Mouse (Mus musculus): ENCODE results near the gene Carmil1. TPM values are rescaled to one million over a fixed set of nuclear protein-coding genes. Genes with fewer than 3 reads are reported as not detected.

Gene Carmil1
- polyA plus RNA-seq, 1 experiment = 0.01 TPM

GRCm38 (mm10) chr13:24112689-24113348 lies 167.8 kb downstream of the Carmil1 start:
- TF ChIP-seq GATA1 (IDR thresholded peaks at IDR 0.05; ENCODE audit: low read length) = no peak

GRCm38 (mm10) chr13:24110329-24110728 lies 170.3 kb downstream of the Carmil1 start:
- TF ChIP-seq GATA1 (IDR thresholded peaks at IDR 0.05; ENCODE audit: low read length) = no peak

- TF ChIP-seq GATA1 (IDR thresholded peaks at IDR 0.05; ENCODE audit: low read length) = no peak
Observed at GRCm38 (mm10) chr13:24108282-24108681, 172.3 kb downstream of the Carmil1 start.

GRCm38 (mm10) chr13:24107058-24107457 lies 173.5 kb downstream of the Carmil1 start:
- no peak for TF ChIP-seq GATA1 (IDR thresholded peaks at IDR 0.05; ENCODE audit: low read length)

- no peak for TF ChIP-seq GATA1 (IDR thresholded peaks at IDR 0.05; ENCODE audit: low read length)
Observed at GRCm38 (mm10) chr13:24105838-24106237, 174.8 kb downstream of the Carmil1 start.

- no peak for TF ChIP-seq GATA1 (IDR thresholded peaks at IDR 0.05; ENCODE audit: low read length)
Observed at GRCm38 (mm10) chr13:24105340-24105669, 175.3 kb downstream of the Carmil1 start.

GRCm38 (mm10) chr13:24104016-24104415 lies 176.6 kb downstream of the Carmil1 start:
- TF ChIP-seq GATA1 (IDR thresholded peaks at IDR 0.05; ENCODE audit: low read length) = no peak

GRCm38 (mm10) chr13:24103152-24103551 lies 177.4 kb downstream of the Carmil1 start:
- TF ChIP-seq GATA1 (IDR thresholded peaks at IDR 0.05; ENCODE audit: low read length) = no peak

GRCm38 (mm10) chr13:24102256-24102655 lies 178.3 kb downstream of the Carmil1 start:
- no peak for TF ChIP-seq GATA1 (IDR thresholded peaks at IDR 0.05; ENCODE audit: low read length)

GRCm38 (mm10) chr13:24101157-24102130 lies 179.2 kb downstream of the Carmil1 start:
- no peak for TF ChIP-seq GATA1 (IDR thresholded peaks at IDR 0.05; ENCODE audit: low read length)

- TF ChIP-seq GATA1 (IDR thresholded peaks at IDR 0.05; ENCODE audit: low read length) = no peak
Observed at GRCm38 (mm10) chr13:24100516-24101094, 180.0 kb downstream of the Carmil1 start.

GRCm38 (mm10) chr13:24096573-24096972 lies 184.0 kb downstream of the Carmil1 start:
- no peak for TF ChIP-seq GATA1 (IDR thresholded peaks at IDR 0.05; ENCODE audit: low read length)

- no peak for TF ChIP-seq GATA1 (IDR thresholded peaks at IDR 0.05; ENCODE audit: low read length)
Observed at GRCm38 (mm10) chr13:24094825-24095547, 185.6 kb downstream of the Carmil1 start.

- no peak for TF ChIP-seq GATA1 (IDR thresholded peaks at IDR 0.05; ENCODE audit: low read length)
Observed at GRCm38 (mm10) chr13:24093108-24093507, 187.5 kb downstream of the Carmil1 start.

- no peak for TF ChIP-seq GATA1 (IDR thresholded peaks at IDR 0.05; ENCODE audit: low read length)
Observed at GRCm38 (mm10) chr13:24092073-24092472, 188.5 kb downstream of the Carmil1 start.

- TF ChIP-seq GATA1 (IDR thresholded peaks at IDR 0.05; ENCODE audit: low read length) = no peak
Observed at GRCm38 (mm10) chr13:24082153-24082552, 198.4 kb downstream of the Carmil1 start.
